Mouse (Mus musculus): Measurements from ENCODE around the gene Afdn. TPM values are rescaled to one million over a fixed set of nuclear protein-coding genes. Genes with fewer than 3 reads are reported as not detected.
"Not testable (repeated sequence)": the region's sequence is repeated elsewhere in the genome, so short reads cannot be mapped to it uniquely, and the experiment has no call there.

Afdn gene
- total RNA-seq, 4 experiments from 2014 or later, result 105 to 120 (median 113) TPM

GRCm38 (mm10) chr17:13939231-13939630, 178.9 kb downstream of the Afdn start:
- DNase-seq (ENCODE audit: low spot score in 2 of 2), result not testable (repeated sequence)

GRCm38 (mm10) chr17:13940487-13940886, 180.1 kb downstream of the Afdn start:
- DNase-seq (ENCODE audit: low spot score in 2 of 2), result no peak

- not testable (repeated sequence) for DNase-seq (ENCODE audit: low spot score in 2 of 2)
Measured at GRCm38 (mm10) chr17:13948073-13948472, 187.7 kb downstream of the Afdn start, which contains the start of gene Gm7168. TSS of gene Gm7168 (plus strand) at chr17:13948373.

- DNase-seq (ENCODE audit: low spot score in 2 of 2), result not testable (repeated sequence)
Measured at GRCm38 (mm10) chr17:13951570-13951969, 191.2 kb downstream of the Afdn start.

Other genes starting within 250 kb of the Afdn start
- 10 to 100 TPM; 18.3 to 21.9 (median 19.9) TPM for gene Tcte2, start 1.3 kb downstream of the Afdn start, total RNA-seq (2022)
- not detected for gene Gm7168, start 187.8 kb downstream of the Afdn start, total RNA-seq (2022)
- not detected for gene Gm7356, start 243.2 kb downstream of the Afdn start, total RNA-seq (2022)

All from layer of hippocampus, adult 8-10 months (tissue).